Mouse (Mus musculus): ENCODE data around the gene Aacs. TPM values are rescaled to one million over a fixed set of nuclear protein-coding genes. Genes with fewer than 3 reads are reported as not detected.

Gene Aacs
- polyA plus RNA-seq, 1 experiment from 2014 or later: 13.7 TPM

DNA sequence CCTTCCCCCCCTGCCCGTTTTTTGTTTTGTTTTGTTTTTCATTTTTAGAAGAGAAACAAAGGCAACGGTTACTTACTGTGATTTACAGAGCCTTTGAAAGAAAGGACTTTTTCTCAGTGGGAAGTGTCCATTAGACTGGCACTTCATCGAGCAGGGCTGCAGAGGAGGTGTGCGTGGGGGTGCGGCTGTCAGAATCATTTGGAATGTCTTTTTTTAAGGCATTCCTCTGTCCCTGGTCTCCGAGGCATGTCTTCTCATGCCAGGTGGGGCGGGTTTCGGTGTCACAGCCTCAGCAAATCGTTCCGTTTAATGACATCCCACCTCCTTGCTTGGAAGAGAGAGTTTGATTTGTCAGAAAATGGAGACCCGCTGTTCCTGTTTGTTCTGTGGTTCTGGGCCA lies 29.1 kb downstream of the Aacs start:
- Histone ChIP-seq H3K9me3 (ENCODE audit: control insufficient read depth) (no peaks in the 10 kb centered on the region), H3K36me3 (ENCODE audit: control insufficient read depth, insufficient read depth) (peaks cover 72% of the 10 kb centered on the region), H3K4me3 (ENCODE audit: low read depth, low read length) (no peak overlapping the region), H3K4me2 (replicated peaks; ENCODE audit: low read depth) (no peak overlapping the region), H3K27me3 (replicated peaks; ENCODE audit: control insufficient read depth, insufficient read depth, low read length) (no peaks in the 10 kb centered on the region), H3K4me1 (replicated peaks; ENCODE audit: control insufficient read depth, insufficient read depth, low read length) (no peaks in the 10 kb centered on the region), H3K27ac (ENCODE audit: low read depth, low read length) (no peak overlapping the region), H3K9ac (ENCODE audit: low read depth, low read length) (no peak overlapping the region)
- 81% methylated on average over 11 of the region's 11 CpGs for WGBS
- no peak for TF ChIP-seq CTCF (IDR thresholded peaks at IDR 0.05; ENCODE audit: low read depth)
- no peak for ATAC-seq

DNA sequence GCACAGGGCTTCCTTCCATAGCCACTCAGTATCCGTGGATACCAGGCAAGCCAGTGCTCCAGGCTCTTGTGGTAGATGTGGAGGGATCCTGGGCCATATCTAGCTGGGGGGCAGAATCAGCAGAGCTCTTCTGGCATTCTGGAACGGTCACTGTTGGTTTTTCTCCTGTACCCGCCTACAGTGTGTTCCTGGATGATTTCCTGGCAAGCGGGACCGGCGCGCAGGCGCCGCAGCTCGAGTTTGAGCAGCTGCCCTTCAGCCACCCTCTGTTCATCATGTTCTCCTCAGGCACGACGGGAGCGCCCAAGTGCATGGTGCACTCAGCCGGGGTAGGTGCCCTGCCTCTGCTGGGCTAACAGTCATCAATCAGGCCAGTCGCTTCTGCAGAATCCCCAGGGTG lies 30.4 kb downstream of the Aacs start:
- peaks cover 68% of the 10 kb centered on the region for H3K36me3 ChIP-seq (ENCODE audit: control insufficient read depth, insufficient read depth)
- no peaks in the 10 kb centered on the region for H3K9me3 ChIP-seq (ENCODE audit: control insufficient read depth)
- H3K9ac ChIP-seq (ENCODE audit: low read depth, low read length): no peak overlapping the region
- H3K27ac ChIP-seq (ENCODE audit: low read depth, low read length): no peak overlapping the region
- no peak for TF ChIP-seq CTCF (IDR thresholded peaks at IDR 0.05; ENCODE audit: low read depth)
- no peak overlapping the region for H3K4me2 ChIP-seq (replicated peaks; ENCODE audit: low read depth)
- no peaks in the 10 kb centered on the region for H3K27me3 ChIP-seq (replicated peaks; ENCODE audit: control insufficient read depth, insufficient read depth, low read length)
- H3K4me1 ChIP-seq (replicated peaks; ENCODE audit: control insufficient read depth, insufficient read depth, low read length): no peaks in the 10 kb centered on the region
- ATAC-seq: no peak
- no peak overlapping the region for H3K4me3 ChIP-seq (ENCODE audit: low read depth, low read length)
- WGBS: 88% methylated on average over 15 of the region's 15 CpGs

DNA sequence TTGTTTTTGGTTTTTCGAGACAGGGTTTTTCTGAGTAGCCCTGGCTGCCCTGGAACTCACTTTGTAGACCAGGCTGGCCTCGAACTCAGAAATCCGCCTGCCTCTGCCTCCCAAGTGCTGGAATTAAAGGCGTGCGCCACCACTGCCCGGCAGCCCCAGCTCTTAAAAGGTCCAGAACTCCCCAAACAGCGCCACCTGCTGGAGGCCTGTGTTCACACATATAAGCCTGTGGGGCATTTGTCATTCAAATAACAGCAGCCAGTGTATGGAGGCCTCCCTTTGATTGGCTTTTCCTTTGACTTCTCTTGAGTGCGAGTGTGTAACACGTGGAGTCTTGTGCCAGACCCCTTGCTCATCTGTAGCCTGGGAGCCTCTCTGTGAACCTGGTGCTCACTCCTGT lies 32.0 kb downstream of the Aacs start:
- Histone ChIP-seq H3K9me3 (ENCODE audit: control insufficient read depth) (no peaks in the 10 kb centered on the region), H3K4me2 (replicated peaks; ENCODE audit: low read depth) (no peak overlapping the region), H3K9ac (ENCODE audit: low read depth, low read length) (no peak overlapping the region), H3K27ac (ENCODE audit: low read depth, low read length) (no peak overlapping the region), H3K27me3 (replicated peaks; ENCODE audit: control insufficient read depth, insufficient read depth, low read length) (no peaks in the 10 kb centered on the region), H3K4me3 (ENCODE audit: low read depth, low read length) (no peak overlapping the region), H3K4me1 (replicated peaks; ENCODE audit: control insufficient read depth, insufficient read depth, low read length) (no peaks in the 10 kb centered on the region), H3K36me3 (ENCODE audit: control insufficient read depth, insufficient read depth) (peaks cover 74% of the 10 kb centered on the region)
- TF ChIP-seq CTCF (IDR thresholded peaks at IDR 0.05; ENCODE audit: low read depth): peak; percentile 43
- peak; percentile 14; the same call in 1 of the 2 replicates for ATAC-seq
- WGBS: 95% methylated on average over 9 of the region's 9 CpGs

DNA sequence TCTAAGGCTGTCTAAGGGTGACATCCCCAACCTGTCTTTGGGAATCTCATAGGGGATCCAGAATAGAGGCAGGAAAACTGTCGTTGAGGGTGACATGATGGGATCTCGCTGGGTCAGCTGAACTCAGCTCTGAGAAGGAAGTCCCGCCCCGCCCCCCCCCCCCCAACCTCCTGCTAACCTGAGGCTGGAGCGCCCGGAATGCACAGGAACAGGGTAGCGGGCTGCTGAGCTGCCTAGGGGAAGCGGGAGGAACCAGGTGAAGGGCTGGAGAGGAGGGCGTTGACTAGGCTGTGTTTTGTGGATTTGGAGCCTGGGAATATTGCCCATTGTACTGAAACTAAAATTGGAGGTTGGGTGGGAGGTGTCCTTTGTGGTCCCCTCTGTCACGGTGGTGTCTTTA lies 32.4 kb downstream of the Aacs start:
- no peak overlapping the region for H3K27ac ChIP-seq (ENCODE audit: low read depth, low read length)
- TF ChIP-seq CTCF (IDR thresholded peaks at IDR 0.05; ENCODE audit: low read depth): no peak
- ATAC-seq: no peak
- no peak overlapping the region for H3K4me3 ChIP-seq (ENCODE audit: low read depth, low read length)
- no peak overlapping the region for H3K4me2 ChIP-seq (replicated peaks; ENCODE audit: low read depth)
- H3K9me3 ChIP-seq (ENCODE audit: control insufficient read depth): no peaks in the 10 kb centered on the region
- H3K36me3 ChIP-seq (ENCODE audit: control insufficient read depth, insufficient read depth): peaks cover 79% of the 10 kb centered on the region
- no peaks in the 10 kb centered on the region for H3K27me3 ChIP-seq (replicated peaks; ENCODE audit: control insufficient read depth, insufficient read depth, low read length)
- H3K4me1 ChIP-seq (replicated peaks; ENCODE audit: control insufficient read depth, insufficient read depth, low read length): no peaks in the 10 kb centered on the region
- H3K9ac ChIP-seq (ENCODE audit: low read depth, low read length): no peak overlapping the region
- 97% methylated on average over 10 of the region's 10 CpGs for WGBS

DNA sequence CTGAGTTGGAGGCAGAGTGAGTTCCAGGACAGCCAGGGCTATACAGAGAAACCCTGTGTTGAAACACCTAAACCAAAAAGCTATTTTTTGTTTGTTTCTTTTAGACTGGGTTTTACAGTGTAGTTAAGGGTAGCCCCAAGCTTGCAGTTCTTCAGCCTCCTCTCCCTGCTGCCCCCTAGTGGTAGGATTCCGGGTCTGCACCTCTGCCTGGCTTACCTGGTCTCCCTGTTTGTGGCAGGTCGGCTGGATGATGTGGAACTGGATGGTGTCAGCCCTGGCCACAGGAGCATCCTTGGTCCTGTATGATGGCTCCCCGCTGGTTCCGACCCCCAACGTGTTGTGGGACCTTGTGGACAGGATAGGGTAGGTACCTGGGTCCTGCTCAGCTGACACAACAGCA lies 33.9 kb downstream of the Aacs start:
- Histone ChIP-seq H3K9ac (ENCODE audit: low read depth, low read length) (no peak overlapping the region), H3K27me3 (replicated peaks; ENCODE audit: control insufficient read depth, insufficient read depth, low read length) (no peaks in the 10 kb centered on the region), H3K4me1 (replicated peaks; ENCODE audit: control insufficient read depth, insufficient read depth, low read length) (no peaks in the 10 kb centered on the region), H3K4me3 (ENCODE audit: low read depth, low read length) (no peak overlapping the region), H3K36me3 (ENCODE audit: control insufficient read depth, insufficient read depth) (peaks cover 81% of the 10 kb centered on the region), H3K9me3 (ENCODE audit: control insufficient read depth) (no peaks in the 10 kb centered on the region), H3K4me2 (replicated peaks; ENCODE audit: low read depth) (no peak overlapping the region), H3K27ac (ENCODE audit: low read depth, low read length) (no peak overlapping the region)
- TF ChIP-seq CTCF (IDR thresholded peaks at IDR 0.05; ENCODE audit: low read depth): peak; percentile 92
- no peak for ATAC-seq
- WGBS: 47% methylated on average over 5 of the region's 5 CpGs

DNA sequence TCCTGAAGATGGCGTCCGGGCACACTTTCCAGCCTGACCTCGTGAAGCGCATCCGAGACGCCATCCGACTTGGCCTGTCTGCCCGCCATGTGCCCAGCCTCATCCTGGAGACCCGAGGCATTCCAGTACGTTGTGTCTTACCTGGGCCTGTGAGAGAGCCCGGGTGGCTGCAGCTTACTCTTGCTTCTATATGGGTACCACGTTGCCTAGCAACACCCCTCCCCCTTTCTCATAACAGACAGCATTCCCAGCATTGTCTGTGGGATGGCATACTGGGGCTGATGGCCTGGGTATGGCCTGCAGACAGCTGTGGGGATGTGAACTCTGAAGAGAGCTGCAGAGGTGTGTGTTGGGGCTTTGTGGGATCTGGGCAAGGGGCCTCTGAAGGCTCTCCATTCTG lies 39.4 kb downstream of the Aacs start:
- no peak overlapping the region for H3K4me3 ChIP-seq (ENCODE audit: low read depth, low read length)
- no peak overlapping the region for H3K27ac ChIP-seq (ENCODE audit: low read depth, low read length)
- TF ChIP-seq CTCF (IDR thresholded peaks at IDR 0.05; ENCODE audit: low read depth): no peak
- peaks cover 78% of the 10 kb centered on the region for H3K36me3 ChIP-seq (ENCODE audit: control insufficient read depth, insufficient read depth)
- no peaks in the 10 kb centered on the region for H3K4me1 ChIP-seq (replicated peaks; ENCODE audit: control insufficient read depth, insufficient read depth, low read length)
- H3K27me3 ChIP-seq (replicated peaks; ENCODE audit: control insufficient read depth, insufficient read depth, low read length): no peaks in the 10 kb centered on the region
- no peak for ATAC-seq
- 88% methylated on average over 12 of the region's 12 CpGs for WGBS
- H3K4me2 ChIP-seq (replicated peaks; ENCODE audit: low read depth): no peak overlapping the region
- no peak overlapping the region for H3K9ac ChIP-seq (ENCODE audit: low read depth, low read length)
- H3K9me3 ChIP-seq (ENCODE audit: control insufficient read depth): no peaks in the 10 kb centered on the region

DNA sequence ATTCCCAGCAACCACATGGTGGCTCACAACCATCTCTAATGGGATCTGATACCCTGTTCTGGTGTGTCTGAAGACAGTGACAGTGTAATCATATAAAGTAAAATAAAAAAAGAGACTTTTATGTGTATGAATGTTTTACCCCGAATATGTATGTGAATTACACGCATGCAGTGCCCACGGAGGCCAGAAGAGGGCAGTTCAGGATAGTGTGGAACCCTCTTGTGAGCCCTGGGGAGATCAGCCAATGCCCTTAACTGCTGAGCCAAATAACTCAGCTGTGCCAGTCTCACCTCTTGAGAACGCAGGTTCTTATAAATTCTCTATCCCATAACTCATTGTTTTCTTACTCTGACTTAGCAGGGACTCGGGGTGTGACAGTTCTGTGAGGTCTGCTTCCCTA lies 43.0 kb downstream of the Aacs start:
- Histone ChIP-seq H3K36me3 (ENCODE audit: control insufficient read depth, insufficient read depth) (peaks cover 46% of the 10 kb centered on the region), H3K4me2 (replicated peaks; ENCODE audit: low read depth) (no peak overlapping the region), H3K27ac (ENCODE audit: low read depth, low read length) (no peak overlapping the region), H3K4me3 (ENCODE audit: low read depth, low read length) (no peak overlapping the region), H3K9ac (ENCODE audit: low read depth, low read length) (no peak overlapping the region), H3K9me3 (ENCODE audit: control insufficient read depth) (no peaks in the 10 kb centered on the region), H3K27me3 (replicated peaks; ENCODE audit: control insufficient read depth, insufficient read depth, low read length) (no peaks in the 10 kb centered on the region), H3K4me1 (replicated peaks; ENCODE audit: control insufficient read depth, insufficient read depth, low read length) (no peaks in the 10 kb centered on the region)
- ATAC-seq: no peak
- 71% methylated on average over 5 of the region's 5 CpGs for WGBS
- peak; percentile 62 for TF ChIP-seq CTCF (IDR thresholded peaks at IDR 0.05; ENCODE audit: low read depth)
